Mouse (Mus musculus) liver, embryonic 14.5 days (tissue): ENCODE measurements at regions not wholly inside any gene's neighbourhood (a gene's known extent, or its start where the extent isn't known, plus 50 kb on each side); places are given as distances from the start of the nearest gene placed in this dataset.

ENCODE experiments used
- ATAC-seq: fragments of 200-750 bp; cut with Nextera tagmentation; 2 replicates; pipeline ENCODE4 v1.8.0; 2017; ENCODE audit warnings: moderate number of reproducible peaks, mild to moderate bottlenecking, moderate library complexity; ENCODE audit not compliant: insufficient read depth
- DNase-seq, 3 experiments: peaks; one replicate each; pipeline ENCODE4 v3.0.0-alpha.2; 2012 to 2013; ENCODE audit warnings: low read depth in 3 of 3, low spot score in 3 of 3
- H3K27ac ChIP-seq: fragments of 300-500 bp; sonication (generic); 2 replicates; pipeline ENCODE4 v1.5.1; 2014; ENCODE audit warnings: moderate library complexity, mild to moderate bottlenecking, control low read depth, inconsistent platforms
- H3K27me3 ChIP-seq: fragments of 300-500 bp; sonication (generic); 2 replicates; pipeline ENCODE4 v1.6.1; 2014; ENCODE audit warnings: mild to moderate bottlenecking, low read length, moderate library complexity; ENCODE audit not compliant: control insufficient read depth, insufficient read depth
- H3K36me3 ChIP-seq: fragments of 300-500 bp; sonication (generic); replicated peaks from 2 replicates; pipeline ENCODE4 v1.6.1; 2014; ENCODE audit warnings: low read depth; ENCODE audit not compliant: control insufficient read depth, insufficient read depth
- H3K4me1 ChIP-seq, 2 experiments: fragments of 200-500 bp in 1 of 2; fragments of 300-500 bp in 1 of 2; sonication (generic) in 1 of 2; replicated peaks; 2 replicates each; pipeline ENCODE4 v1.6.1; 2012 to 2014; ENCODE audit warnings: antibody characterized with exemption in 1 of 2, inconsistent platforms in 1 of 2, low read length in 1 of 2; ENCODE audit not compliant: control insufficient read depth in 2 of 2, insufficient read depth in 2 of 2
- H3K4me2 ChIP-seq: fragments of 300-500 bp; sonication (generic); 2 replicates; pipeline ENCODE4 v1.6.1; 2014; ENCODE audit warnings: low read depth, mild to moderate bottlenecking, control low read depth, moderate library complexity
- H3K4me3 ChIP-seq, 2 experiments: fragments of 200-500 bp in 1 of 2; fragments of 300-500 bp in 1 of 2; sonication (generic) in 1 of 2; 2 replicates each; pipeline ENCODE4 v1.5.1; 2012 to 2014; ENCODE audit warnings: low read depth in 2 of 2, low read length in 2 of 2, mild to moderate bottlenecking in 2 of 2, control low read depth in 1 of 2, inconsistent platforms in 1 of 2, moderate library complexity in 1 of 2; ENCODE audit not compliant: insufficient read depth in 1 of 2
- H3K9ac ChIP-seq: fragments of 300-500 bp; sonication (generic); replicated peaks from 2 replicates; pipeline ENCODE4 v1.6.1; 2014; ENCODE audit warnings: mild to moderate bottlenecking, control low read depth, moderate library complexity
- H3K9me3 ChIP-seq: fragments of 300-500 bp; sonication (generic); 2 replicates; pipeline ENCODE4 v1.6.1; 2016; ENCODE audit warnings: low read length, mixed read lengths; ENCODE audit not compliant: control insufficient read depth
- CTCF ChIP-seq: IDR thresholded peaks from 2 replicates; pipeline ENCODE4 v1.5.1; 2016; ENCODE audit warnings: antibody characterized with exemption, low read depth, control low read depth
- EP300 ChIP-seq: IDR thresholded peaks from 2 replicates; pipeline ENCODE4 v1.6.1; 2016; ENCODE audit warnings: antibody characterized with exemption, low read depth
- WGBS: fragments of 180-500 bp; shearing (Covaris S2); extraction: QIAGEN DNeasy Blood & Tissue Kit; methylation state at CpG from one replicate; pipeline ENCODE4 v1.1.7; 2014; ENCODE audit not compliant: insufficient replicate concordance; 5-methylcytosine and 5-hydroxymethylcytosine counted together

DNA sequence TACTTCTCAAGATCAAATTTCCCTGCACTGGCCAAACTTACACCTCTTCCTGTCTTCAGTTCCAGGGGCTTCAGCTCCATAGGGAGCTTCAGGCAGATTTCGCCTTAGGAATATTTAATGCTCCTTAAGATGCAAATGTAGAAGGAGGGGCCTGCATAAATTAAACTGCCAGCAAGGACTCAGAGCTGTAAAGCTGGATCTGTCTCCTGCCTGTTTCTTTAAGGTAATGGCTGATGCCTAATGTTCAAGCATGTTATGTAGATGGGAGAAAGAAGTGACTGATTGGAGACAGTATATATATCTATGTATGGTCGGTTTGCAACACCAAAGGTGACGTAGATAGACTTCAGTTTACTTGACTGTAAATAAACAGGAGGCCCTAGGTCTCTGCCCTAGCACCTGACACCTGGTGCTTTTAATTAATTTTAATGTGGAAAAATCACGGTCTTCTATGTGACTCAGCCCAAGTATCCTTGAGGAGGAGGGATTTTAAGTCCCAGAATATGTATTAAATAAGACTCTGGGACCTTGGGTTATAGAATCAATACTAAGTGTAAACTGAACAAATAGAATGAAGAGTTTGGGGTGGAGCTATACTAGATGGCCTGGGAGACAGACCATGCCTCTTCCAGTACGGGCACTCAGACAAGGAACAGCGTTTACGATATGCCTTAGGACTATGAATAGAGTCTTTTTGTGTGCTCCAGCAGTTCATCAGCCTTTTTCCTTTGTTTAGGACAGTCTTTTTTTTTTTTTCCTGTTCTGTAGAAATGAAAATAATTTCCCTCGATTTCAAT, 651.7 kb upstream of the Lmcd1 start:
- ATAC-seq, result no peak
- Histone ChIP-seq H3K4me1 (no peaks in the 10 kb centered on the region), H3K4me2 (no peak overlapping the region), H3K4me3 (no peak overlapping the region), H3K9ac (no peak overlapping the region), H3K9me3 (no peaks in the 10 kb centered on the region), H3K27me3 (no peaks in the 10 kb centered on the region), H3K27ac (no peak overlapping the region), H3K36me3 (no peaks in the 10 kb centered on the region)
- no peak for TF ChIP-seq CTCF
- DNase-seq, result no peak
- 51% methylated on average over 8 of the region's 8 CpGs for WGBS

DNA sequence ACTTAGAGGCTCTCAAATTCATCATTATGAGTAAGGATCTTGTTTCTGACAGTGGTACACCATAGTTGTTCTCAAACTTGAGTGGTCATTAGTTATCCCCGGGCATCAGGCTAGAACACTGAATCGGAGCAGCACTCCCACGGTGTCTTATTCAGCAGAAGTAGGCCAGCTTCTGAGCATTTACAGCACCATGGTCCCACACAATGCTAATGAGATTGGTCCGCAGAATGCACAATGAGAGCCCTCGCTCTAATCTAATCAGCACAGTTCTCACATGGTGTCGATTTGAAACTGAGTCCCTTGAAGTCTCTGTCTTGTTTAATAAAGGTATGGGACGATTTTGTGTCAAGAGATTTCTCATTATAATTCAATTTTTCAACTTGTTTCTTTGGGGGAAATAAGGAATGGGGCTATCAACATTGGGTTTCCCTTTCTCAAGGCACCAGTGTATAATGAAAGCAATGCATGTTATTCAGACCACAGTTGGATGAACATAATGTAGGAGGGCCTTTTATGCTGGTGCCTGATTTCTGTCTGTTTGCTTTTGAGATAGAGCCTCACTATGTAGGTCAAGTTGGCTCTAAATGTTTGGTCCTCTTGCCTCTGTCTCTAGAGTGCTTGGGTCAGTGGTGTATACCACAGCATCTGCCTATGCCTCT, 650.9 kb upstream of the Lmcd1 start:
- Histone ChIP-seq H3K4me1 (no peaks in the 10 kb centered on the region), H3K9ac (no peak overlapping the region), H3K36me3 (no peaks in the 10 kb centered on the region), H3K27me3 (no peaks in the 10 kb centered on the region), H3K9me3 (no peaks in the 10 kb centered on the region), H3K27ac (no peak overlapping the region), H3K4me3 (no peak overlapping the region), H3K4me2 (no peak overlapping the region)
- WGBS, result 62% methylated on average over 7 of the region's 7 CpGs
- no peak for DNase-seq
- TF ChIP-seq EP300 (no peak), CTCF (no peak)
- ATAC-seq, result no peak

GRCm38 (mm10) chr6:111623140-111623497, 650.4 kb upstream of the Lmcd1 start:
- Histone ChIP-seq H3K4me2 (no peak overlapping the region), H3K4me1 (no peaks in the 10 kb centered on the region), H3K27me3 (no peaks in the 10 kb centered on the region), H3K4me3 (no peak overlapping the region), H3K9me3 (no peaks in the 10 kb centered on the region), H3K36me3 (no peaks in the 10 kb centered on the region), H3K27ac (no peak overlapping the region), H3K9ac (no peak overlapping the region)
- TF ChIP-seq EP300, result no peak
- TF ChIP-seq CTCF, result no peak
- WGBS, result 67% methylated on average over 4 of the region's 4 CpGs
- ATAC-seq (no peak), DNase-seq (no peak)

DNA sequence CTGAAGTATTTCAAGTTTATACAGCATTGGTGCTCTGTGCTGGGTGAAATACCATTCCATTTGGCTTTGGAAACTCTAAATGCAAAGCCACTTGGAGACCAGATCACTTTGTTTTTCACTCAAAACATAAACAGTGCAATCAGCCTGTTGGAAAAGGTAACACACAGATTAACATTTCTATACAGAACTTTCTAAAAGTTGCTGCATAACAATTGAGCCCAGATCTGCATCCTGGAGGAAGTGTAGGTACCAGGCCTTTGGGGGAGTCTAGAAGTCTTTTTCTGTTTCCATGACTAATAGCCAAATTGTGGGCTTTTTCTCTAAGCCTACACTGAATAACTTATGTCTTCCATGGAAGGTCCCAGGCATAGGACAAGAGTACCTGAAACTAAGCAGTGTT, 648.1 kb upstream of the Lmcd1 start:
- H3K4me2 ChIP-seq, result no peak overlapping the region

DNA sequence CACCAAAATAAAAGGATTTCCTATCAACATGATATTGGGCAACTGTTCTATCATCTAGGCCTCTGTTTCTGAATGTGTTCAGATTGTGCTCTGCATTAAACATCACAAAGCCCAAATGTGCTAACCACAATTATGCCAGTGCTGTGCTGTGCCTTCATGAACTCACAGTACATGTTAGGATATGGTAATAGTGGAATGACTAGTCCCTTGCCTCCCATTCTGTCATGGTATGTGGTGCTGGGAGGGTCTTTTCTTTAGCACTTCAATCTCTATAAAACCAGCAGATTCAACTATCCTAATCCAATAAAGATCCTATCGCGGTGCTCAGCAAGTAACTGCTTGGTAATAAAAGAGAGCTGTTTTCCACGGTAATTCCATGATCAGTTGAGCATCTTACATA, 620.8 kb upstream of the Lmcd1 start:
- 80% methylated on average over 3 of the region's 3 CpGs for WGBS
- DNase-seq (no peak), ATAC-seq (no peak)
- Histone ChIP-seq H3K4me3 (no peak overlapping the region), H3K4me1 (no peaks in the 10 kb centered on the region), H3K9ac (no peak overlapping the region), H3K9me3 (no peaks in the 10 kb centered on the region), H3K36me3 (no peaks in the 10 kb centered on the region), H3K27ac (no peak overlapping the region), H3K4me2 (no peak overlapping the region), H3K27me3 (no peaks in the 10 kb centered on the region)
- TF ChIP-seq EP300 (no peak), CTCF (no peak)

More for the DNA sequence above, 648.1 kb upstream of the Lmcd1 start:
- no peaks in the 10 kb centered on the region for H3K4me1 ChIP-seq
- no peak overlapping the region for H3K27ac ChIP-seq
- no peaks in the 10 kb centered on the region for H3K9me3 ChIP-seq
- ATAC-seq (no peak), DNase-seq (no peak)
- H3K27me3 ChIP-seq, result no peaks in the 10 kb centered on the region
- H3K4me3 ChIP-seq, result no peak overlapping the region
- TF ChIP-seq CTCF, result no peak
- no peaks in the 10 kb centered on the region for H3K36me3 ChIP-seq
- H3K9ac ChIP-seq, result no peak overlapping the region
